Mouse (Mus musculus): ENCODE measurements at regions not wholly inside any gene's neighbourhood (a gene's known extent, or its start where the extent isn't known, plus 50 kb on each side); places are given as distances from the start of the nearest gene placed in this dataset.
A peak's percentile ranks its signal among the peaks of the same experiment; 100 is the strongest.

- DNase-seq, result peak; percentile 27 to 39
Measured at GRCm38 (mm10) chr4:32153356-32153755, 85.2 kb upstream of the Bach2 start.

GRCm38 (mm10) chr4:32156965-32157364 lies 81.6 kb upstream of the Bach2 start:
- DNase-seq, result peak; percentile 28 to 31

DNA sequence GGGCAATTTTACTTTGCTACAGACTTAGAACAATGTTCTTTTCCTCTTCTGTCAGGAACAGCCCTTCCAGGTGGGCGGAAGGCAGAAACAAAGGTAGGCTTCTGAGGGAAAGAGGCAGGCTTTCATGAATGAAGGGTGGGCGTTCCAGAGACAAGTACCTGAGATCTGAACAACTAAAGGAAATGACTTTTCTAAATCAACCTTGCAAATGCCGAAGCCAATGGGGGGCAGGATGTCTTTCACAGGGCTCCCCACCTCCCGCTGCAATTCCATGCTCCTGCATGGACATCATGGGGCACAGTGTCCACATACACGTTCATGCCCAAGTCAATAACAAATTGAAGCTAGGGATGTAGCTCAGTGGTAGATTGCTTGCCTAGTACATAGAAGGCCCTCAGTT lies 80.2 kb upstream of the Bach2 start:
- DNase-seq, result no peak

DNA sequence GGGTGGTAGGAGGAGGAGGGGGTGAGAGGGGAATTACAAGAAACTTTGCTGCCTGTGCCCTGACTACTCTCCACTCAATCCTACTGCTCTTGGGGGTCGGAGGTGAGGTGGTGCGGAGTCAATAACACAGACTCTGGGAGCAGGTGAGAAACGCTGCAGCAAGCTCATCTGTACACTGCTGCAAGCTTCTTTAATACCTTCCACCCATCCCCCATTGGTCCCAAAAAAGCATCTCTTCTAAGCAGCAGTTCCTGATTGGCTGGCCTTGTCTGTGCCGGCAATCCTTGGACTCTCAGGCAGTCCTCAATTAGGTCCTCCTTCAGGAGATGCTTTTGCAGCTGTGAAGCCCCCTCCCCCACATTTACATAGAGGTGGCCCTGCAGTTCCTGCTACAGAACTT lies 79.7 kb upstream of the Bach2 start:
- DNase-seq, result no peak

DNA sequence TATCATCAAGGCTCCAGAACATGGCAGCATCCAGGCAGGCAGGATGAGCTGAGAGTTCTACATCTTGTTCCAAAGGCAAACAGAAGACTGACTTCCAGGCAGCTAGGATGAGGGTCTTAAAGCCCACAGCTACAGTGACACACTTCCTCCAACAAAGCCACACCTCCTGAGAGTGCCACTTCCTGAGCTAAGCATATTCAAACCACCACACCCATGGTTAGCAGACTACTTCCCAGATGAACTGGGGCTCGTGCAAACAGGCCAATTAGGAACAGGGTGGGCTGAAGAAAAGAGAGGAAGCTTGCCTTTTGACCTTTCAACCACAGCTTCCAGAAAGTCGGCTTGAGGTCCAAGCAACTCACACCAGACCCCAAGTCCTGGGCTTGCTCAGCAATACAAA lies 77.8 kb upstream of the Bach2 start:
- no peak for DNase-seq

GRCm38 (mm10) chr4:32161871-32162656 lies 76.5 kb upstream of the Bach2 start:
- no peak for DNase-seq

DNA sequence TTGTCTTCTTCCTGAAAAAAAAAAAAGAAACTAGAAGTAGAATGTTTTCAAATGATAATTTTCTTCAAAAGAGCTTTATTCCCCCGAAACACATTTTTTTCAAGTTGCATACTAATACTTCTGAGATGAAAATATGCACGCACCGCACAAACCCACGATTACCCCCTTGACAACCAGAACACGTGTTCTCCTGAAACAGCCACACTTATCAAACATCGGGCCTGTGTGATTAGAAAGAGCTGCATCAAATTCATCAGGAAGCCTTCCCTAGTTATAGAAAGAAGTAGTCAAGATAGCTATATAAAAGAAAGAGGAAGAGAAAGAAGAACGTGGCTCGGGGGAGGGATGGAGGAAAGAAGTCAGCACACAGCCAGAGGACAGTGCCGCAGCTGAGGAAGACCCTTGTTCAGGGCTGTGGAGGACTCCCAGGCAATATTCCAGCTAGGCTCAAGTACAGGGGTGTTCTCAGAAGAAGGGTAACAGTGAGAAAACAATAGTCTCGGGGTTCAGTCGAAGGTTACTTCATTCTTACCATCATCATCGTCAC lies 75.8 kb upstream of the Bach2 start:
- DNase-seq, result no peak

DNA sequence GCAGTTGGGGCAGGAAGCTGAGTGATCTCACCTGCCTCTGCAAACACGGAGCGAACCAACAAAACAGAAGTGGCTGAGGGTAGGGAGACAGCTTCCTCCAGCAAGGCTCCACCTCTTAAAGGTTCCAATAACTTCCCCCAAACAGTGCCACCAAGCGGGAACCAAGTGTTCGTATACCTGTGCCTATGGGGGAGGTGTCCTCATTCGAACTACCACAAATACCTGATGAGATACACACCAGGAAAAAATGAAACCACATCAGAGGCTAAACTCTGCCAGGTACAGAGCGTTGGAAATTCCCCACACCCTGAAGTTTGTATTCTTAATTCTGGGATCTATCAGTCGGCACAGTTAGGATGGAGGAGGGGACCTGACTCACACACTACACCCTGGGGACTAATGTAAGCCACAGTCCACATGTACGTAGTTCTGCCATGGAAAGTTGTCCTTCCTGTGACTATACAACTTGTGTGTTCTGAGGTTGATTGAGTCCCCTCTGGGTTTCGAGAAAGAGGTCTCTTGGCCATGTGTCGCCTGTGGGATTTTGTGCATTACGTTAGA lies 74.4 kb upstream of the Bach2 start:
- DNase-seq, result no peak

DNA sequence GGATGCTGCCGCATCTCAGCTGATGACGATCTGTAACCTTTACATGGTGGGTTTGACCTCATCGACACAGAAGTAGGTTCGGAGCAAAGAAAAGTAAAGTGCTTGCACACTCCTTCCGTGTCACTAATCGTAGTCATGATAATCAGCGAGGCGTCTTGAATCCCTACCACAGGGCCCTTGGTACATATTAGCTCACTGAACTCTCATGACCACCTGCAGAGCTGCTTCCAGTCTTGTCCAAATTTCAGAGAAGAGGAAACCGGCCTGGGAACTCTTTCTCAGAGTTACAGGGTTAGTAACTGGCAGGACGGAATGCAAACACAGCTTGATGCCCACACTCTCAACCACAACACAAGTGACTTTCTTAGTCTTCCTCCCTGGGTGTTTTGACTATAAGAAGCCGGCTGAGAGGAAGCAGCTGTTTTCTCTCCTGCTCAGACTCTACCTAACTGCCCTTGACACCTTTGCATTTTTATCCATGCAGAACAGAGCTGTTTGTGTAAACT lies 73.8 kb upstream of the Bach2 start:
- no peak for DNase-seq

DNA sequence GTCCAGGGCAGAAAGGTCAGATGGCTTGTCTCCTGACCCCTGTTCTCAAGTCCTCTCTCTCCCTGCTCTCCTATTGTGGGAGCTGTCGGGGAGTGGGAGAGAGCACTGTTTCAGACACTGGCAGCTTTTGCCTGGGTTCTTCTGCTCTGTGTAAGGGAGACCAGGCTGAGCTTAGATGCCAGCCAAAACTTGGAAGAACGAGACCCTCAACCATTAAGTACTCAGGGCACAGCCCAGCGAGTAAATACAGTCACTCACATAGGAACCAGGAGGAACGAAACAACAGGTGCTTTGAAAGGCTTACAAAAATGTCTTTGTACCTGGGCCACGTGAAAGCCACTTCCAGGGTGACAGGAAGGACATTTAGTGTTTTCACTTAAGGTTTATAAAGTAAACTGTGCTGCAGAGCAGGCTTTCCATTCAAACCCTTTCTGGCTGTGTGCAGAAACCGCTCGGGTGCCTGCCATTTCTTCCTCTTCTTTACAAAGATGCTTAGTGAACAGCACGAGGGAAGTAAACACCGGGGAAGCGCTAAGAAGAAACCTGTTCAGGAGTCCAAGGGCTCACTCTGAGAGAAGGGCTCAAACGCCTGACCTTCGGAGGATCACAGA lies 72.6 kb upstream of the Bach2 start:
- no peak for DNase-seq

DNA sequence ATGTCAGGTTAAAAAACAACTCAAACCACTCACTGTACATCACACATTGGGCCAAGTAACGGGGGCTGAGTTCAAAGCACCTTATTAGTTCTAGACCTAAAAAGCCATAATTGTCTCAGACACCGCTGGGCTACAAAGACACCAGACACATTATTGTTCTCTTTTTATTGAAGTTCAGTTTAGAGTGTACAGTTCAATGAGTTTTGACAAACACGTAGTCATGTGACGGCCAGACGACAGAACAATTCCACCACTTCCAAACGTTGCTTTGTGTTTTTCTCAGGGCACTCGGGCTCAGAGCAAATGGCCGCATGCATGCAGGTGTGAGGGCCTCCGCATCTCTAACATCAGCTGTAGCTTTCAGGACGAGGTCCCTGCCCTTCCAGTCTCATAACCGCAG lies 71.5 kb upstream of the Bach2 start:
- DNase-seq, result no peak

- no peak for DNase-seq
Measured at GRCm38 (mm10) chr4:32170106-32170459, 68.5 kb upstream of the Bach2 start.

DNA sequence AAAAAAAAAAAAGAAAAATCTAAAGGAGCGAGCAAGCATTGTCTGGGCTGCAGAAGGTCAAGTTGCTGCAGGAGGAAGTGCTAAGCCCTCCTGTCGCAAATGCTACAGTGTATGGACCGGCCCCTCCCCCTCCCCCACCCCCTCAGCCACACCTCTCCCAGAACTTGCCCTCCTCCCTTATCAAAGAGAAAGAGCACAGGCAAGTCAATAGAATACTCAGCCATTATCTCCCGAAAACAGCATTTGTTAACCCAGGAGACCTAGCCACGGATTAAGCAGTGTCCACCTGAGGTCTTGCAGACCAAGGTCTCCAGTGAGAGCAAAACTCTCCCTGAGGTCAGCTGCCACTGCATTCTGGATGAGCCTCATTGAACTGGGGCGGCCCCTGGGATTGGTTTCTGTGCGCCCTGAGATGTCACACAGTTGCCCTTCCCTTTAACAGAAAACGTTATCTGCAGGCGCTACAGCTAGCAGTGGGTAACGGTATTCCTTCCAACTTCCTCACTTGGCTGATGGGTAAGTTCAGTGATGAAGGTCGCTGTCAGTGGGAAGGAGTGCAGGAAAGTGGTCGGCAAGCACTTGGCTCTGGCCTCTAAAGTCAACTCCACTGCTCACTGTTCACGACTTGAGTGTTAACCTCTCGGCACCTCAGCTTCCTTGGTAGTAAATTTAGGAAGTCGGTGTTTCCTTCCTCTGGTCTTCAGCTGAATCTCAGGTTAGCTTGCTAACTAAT lies 68.0 kb upstream of the Bach2 start:
- no peak for DNase-seq

DNA sequence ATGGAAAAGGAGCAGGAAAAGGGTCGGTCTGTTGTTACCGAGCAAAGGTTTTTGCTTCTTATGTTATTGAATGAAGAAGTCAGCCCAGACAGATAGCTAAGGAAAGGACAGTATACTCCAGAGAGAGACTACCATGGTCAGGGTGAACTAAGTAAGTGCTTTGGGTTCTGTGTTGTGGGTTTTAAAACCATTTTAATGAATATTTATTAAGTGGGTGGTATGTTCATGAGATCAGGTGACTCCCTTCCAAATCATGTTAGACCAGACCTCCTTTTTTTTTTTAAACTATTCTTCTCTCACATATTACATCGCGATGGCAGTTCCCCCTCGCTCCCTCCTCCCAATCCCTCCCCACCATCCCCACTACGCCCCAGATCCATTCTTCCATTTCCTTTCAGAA lies 67.3 kb upstream of the Bach2 start:
- DNase-seq, result no peak

- no peak for DNase-seq
Measured at GRCm38 (mm10) chr4:32172992-32173391, 65.6 kb upstream of the Bach2 start.

DNA sequence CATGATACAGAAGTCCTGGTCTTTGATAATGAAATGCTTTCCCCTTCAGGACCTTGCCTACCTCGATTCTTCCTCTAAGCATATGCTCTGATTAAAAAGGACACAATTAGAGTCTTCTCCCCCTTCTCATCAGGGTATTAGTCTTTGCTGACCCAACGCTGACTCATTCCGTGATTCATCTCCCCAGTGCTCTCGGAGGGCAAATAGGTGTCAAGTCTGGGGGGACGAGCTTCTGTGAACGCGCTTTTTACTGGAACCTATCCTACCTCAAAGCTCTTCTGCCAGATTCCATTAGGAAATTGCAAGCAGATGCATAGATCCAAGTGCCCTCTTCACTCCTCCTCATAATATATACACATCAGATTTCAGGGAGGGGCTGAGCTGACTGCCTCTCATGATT lies 63.8 kb upstream of the Bach2 start:
- DNase-seq, result peak; percentile 36 to 59

GRCm38 (mm10) chr4:32175231-32175630 lies 63.4 kb upstream of the Bach2 start:
- no peak for DNase-seq

GRCm38 (mm10) chr4:32175853-32176448 lies 62.7 kb upstream of the Bach2 start:
- DNase-seq, result no peak

DNA sequence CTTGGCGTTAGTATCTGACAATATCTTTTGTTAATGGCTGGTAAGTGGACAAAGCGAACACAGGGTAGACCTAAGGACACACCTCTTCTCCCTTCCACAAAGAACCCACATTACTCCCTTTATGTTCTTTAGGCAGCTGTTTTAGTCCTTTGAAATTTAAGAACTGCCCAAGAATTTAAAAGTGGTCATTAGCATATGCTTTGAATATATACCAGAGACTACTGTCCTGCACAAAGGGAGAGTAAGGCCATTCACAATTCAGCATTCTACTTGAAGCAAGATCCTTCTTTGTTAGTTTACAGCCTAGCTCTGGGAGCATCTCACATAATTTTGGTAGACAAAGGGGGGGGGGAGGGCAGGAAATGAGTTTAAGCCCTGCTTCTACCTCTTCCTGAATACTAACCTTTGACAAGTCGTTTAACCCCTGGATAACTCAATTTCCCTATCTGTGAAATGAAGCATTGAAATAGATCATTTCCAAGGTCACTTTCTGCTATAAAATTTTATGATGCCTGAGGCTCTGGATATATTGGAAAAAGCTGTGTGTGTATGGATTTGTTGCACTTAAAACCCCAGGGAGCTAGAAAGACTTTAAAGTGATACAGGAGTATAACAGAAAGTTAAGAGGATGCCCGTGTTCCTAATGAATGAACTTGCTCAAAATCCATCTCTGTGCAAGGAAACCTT lies 62.0 kb upstream of the Bach2 start:
- DNase-seq, result no peak

- DNase-seq, result no peak
Measured at GRCm38 (mm10) chr4:32177933-32178639, 60.5 kb upstream of the Bach2 start.

DNA sequence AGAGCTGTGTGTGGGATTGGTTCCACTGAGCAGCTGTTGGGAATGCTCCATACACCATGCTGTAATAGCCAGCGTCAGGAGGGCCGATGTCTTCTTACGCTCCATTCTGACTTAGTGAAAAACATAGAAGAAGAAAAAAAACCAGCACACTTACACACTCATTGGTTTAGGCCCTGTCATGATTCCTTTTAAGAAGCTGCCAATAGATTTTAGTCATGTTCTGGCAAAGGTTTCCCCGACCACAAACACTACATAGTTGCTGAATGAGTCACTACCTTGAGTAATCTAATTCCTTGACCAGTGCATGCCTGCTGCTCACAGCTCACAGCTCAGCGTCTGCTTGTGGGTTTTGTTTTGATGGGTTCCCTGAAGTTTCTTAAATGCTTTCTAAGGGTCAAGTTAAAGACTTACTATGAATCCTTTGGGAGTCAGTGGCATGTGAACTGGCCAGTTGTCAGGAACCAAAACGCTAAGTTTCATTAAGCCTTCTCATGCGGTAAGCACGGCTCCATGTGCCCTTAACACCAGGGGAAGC lies 58.8 kb upstream of the Bach2 start:
- peak; percentile 48 to 55 for DNase-seq
